Mouse (Mus musculus): ENCODE data around the gene Hcrtr1.

The Hcrtr1 gene

DNA sequence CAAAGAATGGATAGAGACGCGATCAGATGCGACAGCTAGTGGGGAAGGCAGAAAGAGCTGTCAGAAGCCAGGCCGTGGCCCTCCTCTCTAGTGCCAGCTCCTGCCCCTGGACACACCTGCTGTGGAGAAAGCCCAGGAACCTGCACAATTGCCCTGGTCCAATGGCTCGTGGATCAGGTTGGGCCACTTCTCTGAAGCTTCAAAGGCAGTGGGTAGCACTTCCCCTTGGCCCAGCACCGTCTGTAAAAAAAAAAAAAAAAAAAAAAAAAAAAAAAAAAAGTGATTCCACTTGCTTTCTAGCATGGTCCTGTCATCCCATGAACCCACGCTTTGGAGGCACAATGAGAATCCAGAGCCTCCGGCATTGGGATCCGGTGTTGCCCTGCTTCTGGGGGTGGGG, 28.7 kb upstream of the Hcrtr1 start:
- DNase-seq, result no peak

- no peak for DNase-seq
These were observed 28.2 kb upstream of the Hcrtr1 start for GRCm38 (mm10) chr4:130167321-130167720.

DNA sequence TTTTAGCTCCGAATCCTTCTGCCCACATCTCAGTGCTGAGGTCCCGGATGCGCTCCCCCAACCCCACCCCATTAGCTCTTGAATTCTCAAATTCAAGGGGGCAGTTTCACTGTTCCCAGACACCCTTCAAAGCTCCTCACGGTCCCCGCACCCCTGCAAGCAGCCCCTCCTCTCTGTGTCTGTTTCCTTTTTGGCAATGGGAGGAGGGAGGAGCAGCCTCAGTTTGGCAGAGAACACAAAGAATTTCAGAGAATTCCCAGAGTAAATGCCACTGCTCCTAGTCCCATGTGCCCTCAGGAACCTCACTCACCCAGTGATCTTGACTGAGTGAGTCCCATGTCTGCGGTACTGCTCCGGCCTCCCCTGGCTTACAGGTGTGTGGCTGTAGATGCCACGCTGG, 27.4 kb upstream of the Hcrtr1 start:
- no peak for DNase-seq

DNA sequence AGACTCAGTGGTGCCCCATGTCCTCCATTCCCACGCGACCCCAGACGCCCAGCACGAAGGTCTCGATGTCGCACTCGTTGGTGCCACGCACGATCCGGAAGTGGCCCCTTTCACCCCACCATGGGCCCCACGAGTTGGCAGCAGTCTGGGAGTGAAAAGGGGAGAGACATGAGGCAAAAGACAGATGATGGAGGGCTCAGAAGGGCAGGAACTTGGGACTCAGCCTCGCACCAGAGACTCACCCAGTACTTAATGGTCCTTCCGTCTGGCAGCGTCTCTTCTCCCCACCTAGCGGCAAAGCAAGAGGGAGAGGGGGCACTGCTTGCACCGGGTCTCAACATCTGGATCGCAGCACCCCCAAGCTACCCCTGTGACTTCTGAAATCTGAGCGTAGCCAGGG, 26.9 kb upstream of the Hcrtr1 start:
- no peak for DNase-seq

DNA sequence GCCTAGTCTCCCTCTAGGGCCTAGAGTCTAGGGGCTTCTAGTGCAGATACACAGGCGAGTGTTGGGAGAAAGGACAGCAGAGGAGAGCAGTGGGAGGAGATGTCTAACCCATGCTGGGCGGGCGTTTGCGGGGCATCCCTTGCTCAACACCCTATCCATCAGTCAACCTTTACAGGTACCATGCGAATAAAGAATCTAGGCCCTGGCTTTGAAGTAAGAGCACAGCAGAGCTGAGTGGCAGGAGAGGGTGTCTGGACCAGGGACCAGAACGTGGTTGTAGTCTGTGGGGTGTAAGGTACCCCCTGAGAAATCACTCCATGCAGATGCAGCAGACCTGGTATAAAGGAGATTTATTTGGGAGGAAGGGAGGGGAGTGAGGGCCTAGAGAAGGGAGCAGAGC, 25.0 kb upstream of the Hcrtr1 start:
- no peak for DNase-seq

DNA sequence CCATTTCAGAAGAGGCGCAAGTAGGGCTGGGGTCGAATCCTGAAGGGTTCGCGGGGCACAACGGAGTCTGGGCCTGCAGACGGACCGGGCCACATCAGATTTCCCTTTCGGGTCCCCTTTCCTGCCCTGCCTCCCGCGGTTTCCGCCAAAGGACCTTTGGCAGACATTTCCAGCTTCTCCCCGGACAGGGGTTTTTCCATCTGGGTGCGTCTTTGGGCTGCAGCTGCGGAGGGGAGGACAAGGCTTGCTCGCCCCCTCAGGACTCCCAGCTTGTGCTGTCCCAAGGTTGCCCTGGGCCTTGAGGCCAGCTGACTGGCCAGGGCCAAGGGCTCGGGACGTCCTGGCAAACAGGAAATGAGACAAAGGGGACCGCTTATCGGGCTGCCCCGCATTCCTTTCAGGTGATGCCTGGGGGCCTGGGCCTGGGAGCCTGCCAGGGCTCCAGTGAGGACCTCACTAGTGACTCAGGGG, 24.3 kb upstream of the Hcrtr1 start:
- peak; percentile 28 for DNase-seq

GRCm38 (mm10) chr4:130161349-130161748, 22.2 kb upstream of the Hcrtr1 start:
- no peak for DNase-seq

- no peak for DNase-seq
These were observed 17.7 kb upstream of the Hcrtr1 start for GRCm38 (mm10) chr4:130156812-130157371.

GRCm38 (mm10) chr4:130154250-130154649, 15.1 kb upstream of the Hcrtr1 start:
- DNase-seq, result no peak

GRCm38 (mm10) chr4:130148405-130148804, 9.2 kb upstream of the Hcrtr1 start:
- no peak for DNase-seq

GRCm38 (mm10) chr4:130141786-130142185, 2.6 kb upstream of the Hcrtr1 start:
- peak; percentile 36 for DNase-seq

GRCm38 (mm10) chr4:130140992-130141402, 1.8 kb upstream of the Hcrtr1 start:
- peak; percentile 60 for DNase-seq

- peak; percentile 87 for DNase-seq
These were observed 532 bp downstream of the Hcrtr1 start for GRCm38 (mm10) chr4:130138441-130139213.

- DNase-seq, result peak; percentile 41
These were observed 5.8 kb downstream of the Hcrtr1 start for GRCm38 (mm10) chr4:130133399-130133798.

GRCm38 (mm10) chr4:130131448-130132105, 7.6 kb downstream of the Hcrtr1 start:
- no peak for DNase-seq

DNA sequence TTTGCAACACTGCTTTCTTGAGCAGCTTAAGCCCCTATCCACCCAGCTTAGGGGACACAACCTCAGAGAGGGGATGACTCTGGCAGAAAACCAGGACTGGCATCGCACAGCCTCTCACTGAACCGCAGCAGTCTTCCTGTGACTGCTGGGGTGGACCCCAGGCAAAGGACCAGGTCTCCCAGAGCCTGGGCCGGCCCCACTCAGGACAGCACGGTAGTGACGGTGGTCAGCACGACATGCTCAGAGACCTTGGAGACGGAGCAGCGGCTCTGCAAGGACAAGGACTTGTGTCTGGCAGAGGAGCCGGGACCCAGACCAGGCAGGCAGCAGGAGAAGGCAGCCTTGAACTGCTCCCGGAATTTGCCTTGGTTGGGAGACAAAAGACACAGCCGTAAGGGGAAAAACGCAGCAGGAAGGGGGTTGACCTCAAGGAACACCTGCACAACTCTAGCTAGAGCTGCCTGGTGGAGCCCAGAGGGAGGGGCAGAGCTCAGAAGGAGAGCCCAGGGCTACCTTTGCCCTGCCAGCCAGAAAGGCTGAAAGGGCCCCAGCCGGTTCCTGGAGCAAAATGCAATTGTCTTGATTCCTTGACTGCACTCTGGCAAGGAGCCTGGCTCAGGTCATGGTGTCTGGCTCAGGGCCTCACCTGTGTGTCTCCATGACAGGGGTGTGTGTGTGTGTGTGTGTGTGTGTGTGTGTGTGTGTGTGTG, 8.4 kb downstream of the Hcrtr1 start:
- DNase-seq, result no peak

GRCm38 (mm10) chr4:130130082-130130481, 9.1 kb downstream of the Hcrtr1 start:
- DNase-seq, result no peak

- DNase-seq, result no peak
These were observed 10.3 kb downstream of the Hcrtr1 start for GRCm38 (mm10) chr4:130128907-130129306.

GRCm38 (mm10) chr4:130125935-130126334, 13.2 kb downstream of the Hcrtr1 start:
- no peak for DNase-seq

- DNase-seq, result no peak
These were observed 14.0 kb downstream of the Hcrtr1 start for GRCm38 (mm10) chr4:130125164-130125563.

DNA sequence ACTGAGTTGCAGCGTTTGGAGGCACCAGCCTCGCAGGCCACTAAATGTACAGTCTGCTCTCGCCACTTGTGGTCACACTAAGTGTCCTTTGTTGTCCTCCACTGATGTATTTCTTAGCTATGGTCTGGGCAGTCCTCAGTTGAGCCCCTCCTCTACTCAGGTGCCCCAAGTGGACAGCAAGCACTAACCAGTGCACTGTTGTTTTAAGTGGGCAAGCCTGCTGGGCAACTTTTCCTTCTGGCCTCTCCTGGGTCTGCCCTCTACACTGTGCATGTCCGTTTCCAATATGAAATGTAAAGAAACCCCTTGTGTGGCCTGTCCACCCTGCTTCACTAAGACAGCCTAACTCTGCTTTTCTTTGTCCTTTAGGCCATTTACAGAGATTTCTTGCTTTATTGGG, 15.0 kb downstream of the Hcrtr1 start:
- no peak for DNase-seq

DNA sequence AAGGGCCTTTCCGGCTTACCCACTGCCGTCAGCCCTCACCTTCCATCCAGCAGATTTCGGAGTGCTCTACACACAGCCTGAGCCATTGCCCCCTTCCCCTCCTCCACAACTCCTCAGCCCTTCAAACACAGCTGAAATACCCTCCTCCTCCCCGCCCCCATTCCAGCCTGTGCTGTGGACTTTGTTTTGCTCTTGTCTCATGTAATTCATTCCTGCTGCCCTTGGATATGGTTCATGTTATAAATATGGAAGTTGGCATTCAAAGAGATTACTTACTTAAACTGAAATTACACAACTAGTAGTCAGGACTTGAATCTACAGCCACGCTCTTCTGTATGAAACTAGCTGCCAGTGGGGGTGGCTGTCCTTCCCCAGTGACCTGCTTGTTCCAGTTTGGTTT, 16.1 kb downstream of the Hcrtr1 start:
- no peak for DNase-seq

DNA sequence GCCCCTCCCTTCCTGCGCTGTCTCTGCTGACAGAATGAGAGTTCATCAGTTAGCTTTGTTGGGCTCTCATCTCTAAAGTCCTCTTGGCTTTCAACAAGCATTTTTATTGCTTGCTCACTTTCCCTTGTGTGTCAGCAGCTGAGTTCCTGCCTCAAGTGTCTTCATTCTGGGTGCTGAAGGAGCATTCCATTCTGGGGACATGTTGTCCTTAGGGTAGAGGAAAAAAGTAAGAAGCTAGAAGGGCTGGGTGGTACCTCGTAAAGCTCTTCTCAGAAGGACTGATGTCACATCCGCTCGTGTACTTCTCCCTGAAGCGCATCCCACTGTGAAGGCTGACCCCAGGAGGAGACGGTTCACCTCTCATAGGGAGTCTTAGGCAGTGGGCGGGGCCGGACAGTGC, 17.6 kb downstream of the Hcrtr1 start:
- DNase-seq, result no peak

Data from retina, postnatal 1 day (tissue).